Mouse (Mus musculus) CH12F3 (cell line): Measurements from ENCODE around the gene Colgalt1.

Source experiments
- in situ Hi-C: fragments of 300-500 bp; cut with MboI; formaldehyde crosslinking; loops from 2 replicates; pipeline ENCODE4 v1.14.3; 2020; ENCODE audit warnings: low sequenced_read_pairs

Gene Colgalt1

GRCm38 (mm10) chr8:71666855-71667254 is 56.1 kb downstream of the Colgalt1 start:
- in situ Hi-C loops: no loop called here

GRCm38 (mm10) chr8:71667256-71667655 is 56.5 kb downstream of the Colgalt1 start:
- in situ Hi-C loops: no loop called here

GRCm38 (mm10) chr8:71668220-71668975 is 57.6 kb downstream of the Colgalt1 start:
- in situ Hi-C loops: no loop called here

GRCm38 (mm10) chr8:71670198-71670597 is 59.4 kb downstream of the Colgalt1 start:
- in situ Hi-C loops: no loop called here

- in situ Hi-C loops: no loop called here
Observed at GRCm38 (mm10) chr8:71670621-71671548, 60.1 kb downstream of the Colgalt1 start.

GRCm38 (mm10) chr8:71671549-71671965 is 60.8 kb downstream of the Colgalt1 start, which contains the start of gene Unc13a:
Gene Unc13a (minus strand): TSS chr8:71671757.
- in situ Hi-C loops: no loop called here

GRCm38 (mm10) chr8:71672168-71672735 is 61.5 kb downstream of the Colgalt1 start:
- in situ Hi-C loops: no loop called here

GRCm38 (mm10) chr8:71674071-71674470 is 63.3 kb downstream of the Colgalt1 start:
- in situ Hi-C loops: no loop called here
